Mouse (Mus musculus): Measurements from ENCODE around the gene Pdzd2. TPM values are rescaled to one million over a fixed set of nuclear protein-coding genes. Genes with fewer than 3 reads are reported as not detected.

The Pdzd2 gene
- polyA plus RNA-seq, 1 experiment, result 1.7 TPM

GRCm38 (mm10) chr15:12655959-12656662, 83.6 kb downstream of the Pdzd2 start:
- no peaks in the 10 kb centered on the region for H3K36me3 ChIP-seq (ENCODE audit: control insufficient read depth, insufficient read depth, low read length)
- H3K4me3 ChIP-seq (ENCODE audit: extremely low read depth, insufficient read depth, insufficient read length), result no peak overlapping the region
- 89% methylated on average over 6 of the region's 6 CpGs for WGBS
- TF ChIP-seq CTCF (IDR thresholded peaks at IDR 0.05; ENCODE audit: extremely low read depth, insufficient read depth, insufficient read length, insufficient replicate concordance) (no peak), POLR2A (IDR thresholded peaks at IDR 0.05; ENCODE audit: low read depth, low read length) (no peak)
- H3K27ac ChIP-seq (ENCODE audit: insufficient read depth, low read length), result no peak overlapping the region
- no peak for DNase-seq (ENCODE audit: low read depth in 1 of 2, low spot score in 2 of 2)
- no peaks in the 10 kb centered on the region for H3K4me1 ChIP-seq (ENCODE audit: control insufficient read depth, insufficient read depth, insufficient read length)
- no peaks in the 10 kb centered on the region for H3K27me3 ChIP-seq (ENCODE audit: control insufficient read depth, insufficient read depth, low read length)

GRCm38 (mm10) chr15:12655316-12655715, 84.4 kb downstream of the Pdzd2 start:
- no peak for TF ChIP-seq CTCF (IDR thresholded peaks at IDR 0.05; ENCODE audit: extremely low read depth, insufficient read depth, insufficient read length, insufficient replicate concordance)
- TF ChIP-seq POLR2A (IDR thresholded peaks at IDR 0.05; ENCODE audit: low read depth, low read length), result no peak
- H3K36me3 ChIP-seq (ENCODE audit: control insufficient read depth, insufficient read depth, low read length), result no peaks in the 10 kb centered on the region
- WGBS, result 92% methylated on average over 7 of the region's 7 CpGs

GRCm38 (mm10) chr15:12652336-12653031, 87.2 kb downstream of the Pdzd2 start:
- no peak for DNase-seq (ENCODE audit: low read depth in 1 of 2, low spot score in 2 of 2)
- Histone ChIP-seq H3K27ac (ENCODE audit: insufficient read depth, low read length) (no peak overlapping the region), H3K36me3 (ENCODE audit: control insufficient read depth, insufficient read depth, low read length) (no peaks in the 10 kb centered on the region), H3K4me3 (ENCODE audit: extremely low read depth, insufficient read depth, insufficient read length) (no peak overlapping the region), H3K4me1 (ENCODE audit: control insufficient read depth, insufficient read depth, insufficient read length) (no peaks in the 10 kb centered on the region), H3K27me3 (ENCODE audit: control insufficient read depth, insufficient read depth, low read length) (no peaks in the 10 kb centered on the region)
- 90% methylated on average over 15 of the region's 15 CpGs for WGBS
- TF ChIP-seq POLR2A (IDR thresholded peaks at IDR 0.05; ENCODE audit: low read depth, low read length) (no peak), CTCF (IDR thresholded peaks at IDR 0.05; ENCODE audit: extremely low read depth, insufficient read depth, insufficient read length, insufficient replicate concordance) (no peak)

More at GRCm38 (mm10) chr15:12655316-12655715, 84.4 kb downstream of the Pdzd2 start:
- H3K4me3 ChIP-seq (ENCODE audit: extremely low read depth, insufficient read depth, insufficient read length), result no peak overlapping the region
- H3K27me3 ChIP-seq (ENCODE audit: control insufficient read depth, insufficient read depth, low read length), result no peaks in the 10 kb centered on the region
- no peaks in the 10 kb centered on the region for H3K4me1 ChIP-seq (ENCODE audit: control insufficient read depth, insufficient read depth, insufficient read length)
- no peak for DNase-seq (ENCODE audit: low read depth in 1 of 2, low spot score in 2 of 2)
- no peak overlapping the region for H3K27ac ChIP-seq (ENCODE audit: insufficient read depth, low read length)

GRCm38 (mm10) chr15:12650236-12650635, 89.5 kb downstream of the Pdzd2 start:
- no peak overlapping the region for H3K4me3 ChIP-seq (ENCODE audit: extremely low read depth, insufficient read depth, insufficient read length)
- H3K27ac ChIP-seq (ENCODE audit: insufficient read depth, low read length), result no peak overlapping the region
- H3K4me1 ChIP-seq (ENCODE audit: control insufficient read depth, insufficient read depth, insufficient read length), result no peaks in the 10 kb centered on the region
- DNase-seq (ENCODE audit: low read depth in 1 of 2, low spot score in 2 of 2), result no peak
- TF ChIP-seq POLR2A (IDR thresholded peaks at IDR 0.05; ENCODE audit: low read depth, low read length) (no peak), CTCF (IDR thresholded peaks at IDR 0.05; ENCODE audit: extremely low read depth, insufficient read depth, insufficient read length, insufficient replicate concordance) (no peak)
- no peaks in the 10 kb centered on the region for H3K27me3 ChIP-seq (ENCODE audit: control insufficient read depth, insufficient read depth, low read length)
- no peaks in the 10 kb centered on the region for H3K36me3 ChIP-seq (ENCODE audit: control insufficient read depth, insufficient read depth, low read length)
- WGBS, result 83% methylated on average over 3 of the region's 3 CpGs

DNA sequence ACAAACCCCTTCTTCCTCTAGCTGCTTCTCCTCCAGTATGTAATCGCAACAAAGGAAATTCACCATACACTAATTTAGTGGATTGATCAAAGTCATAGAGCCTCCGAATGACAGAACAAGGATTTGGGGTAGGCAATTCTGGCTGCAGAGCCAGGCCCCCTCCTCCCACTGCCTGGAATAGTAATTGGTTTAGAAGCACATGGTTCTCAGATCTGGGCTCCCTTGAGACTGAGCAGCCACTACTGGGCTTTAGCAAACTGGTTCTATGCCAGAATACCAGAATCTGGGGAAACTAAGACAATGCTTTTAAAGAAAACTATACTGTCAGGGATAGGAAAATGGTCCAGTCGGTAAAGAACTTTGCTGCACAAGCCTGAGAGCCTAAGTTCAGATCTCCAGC, 90.0 kb downstream of the Pdzd2 start:
- TF ChIP-seq CTCF (IDR thresholded peaks at IDR 0.05; ENCODE audit: extremely low read depth, insufficient read depth, insufficient read length, insufficient replicate concordance) (no peak), POLR2A (IDR thresholded peaks at IDR 0.05; ENCODE audit: low read depth, low read length) (no peak)
- no peak overlapping the region for H3K27ac ChIP-seq (ENCODE audit: insufficient read depth, low read length)
- H3K4me1 ChIP-seq (ENCODE audit: control insufficient read depth, insufficient read depth, insufficient read length), result no peaks in the 10 kb centered on the region
- DNase-seq (ENCODE audit: low read depth in 1 of 2, low spot score in 2 of 2), result no peak
- H3K36me3 ChIP-seq (ENCODE audit: control insufficient read depth, insufficient read depth, low read length), result no peaks in the 10 kb centered on the region
- 89% methylated on average over 3 of the region's 3 CpGs for WGBS
- H3K27me3 ChIP-seq (ENCODE audit: control insufficient read depth, insufficient read depth, low read length), result no peaks in the 10 kb centered on the region
- no peak overlapping the region for H3K4me3 ChIP-seq (ENCODE audit: extremely low read depth, insufficient read depth, insufficient read length)

GRCm38 (mm10) chr15:12649131-12649530, 90.6 kb downstream of the Pdzd2 start:
- 78% methylated on average over 2 of the region's 2 CpGs for WGBS
- no peak overlapping the region for H3K4me3 ChIP-seq (ENCODE audit: extremely low read depth, insufficient read depth, insufficient read length)
- DNase-seq (ENCODE audit: low read depth in 1 of 2, low spot score in 2 of 2), result no peak
- no peaks in the 10 kb centered on the region for H3K36me3 ChIP-seq (ENCODE audit: control insufficient read depth, insufficient read depth, low read length)
- H3K27ac ChIP-seq (ENCODE audit: insufficient read depth, low read length), result no peak overlapping the region
- no peaks in the 10 kb centered on the region for H3K4me1 ChIP-seq (ENCODE audit: control insufficient read depth, insufficient read depth, insufficient read length)
- H3K27me3 ChIP-seq (ENCODE audit: control insufficient read depth, insufficient read depth, low read length), result no peaks in the 10 kb centered on the region
- TF ChIP-seq POLR2A (IDR thresholded peaks at IDR 0.05; ENCODE audit: low read depth, low read length) (no peak), CTCF (IDR thresholded peaks at IDR 0.05; ENCODE audit: extremely low read depth, insufficient read depth, insufficient read length, insufficient replicate concordance) (no peak)

- Histone ChIP-seq H3K4me1 (ENCODE audit: control insufficient read depth, insufficient read depth, insufficient read length) (no peaks in the 10 kb centered on the region), H3K27ac (ENCODE audit: insufficient read depth, low read length) (no peak overlapping the region), H3K4me3 (ENCODE audit: extremely low read depth, insufficient read depth, insufficient read length) (no peak overlapping the region), H3K27me3 (ENCODE audit: control insufficient read depth, insufficient read depth, low read length) (no peaks in the 10 kb centered on the region), H3K36me3 (ENCODE audit: control insufficient read depth, insufficient read depth, low read length) (no peaks in the 10 kb centered on the region)
- WGBS, result 85% methylated on average over 7 of the region's 7 CpGs
- no peak for DNase-seq (ENCODE audit: low read depth in 1 of 2, low spot score in 2 of 2)
- TF ChIP-seq POLR2A (IDR thresholded peaks at IDR 0.05; ENCODE audit: low read depth, low read length) (no peak), CTCF (IDR thresholded peaks at IDR 0.05; ENCODE audit: extremely low read depth, insufficient read depth, insufficient read length, insufficient replicate concordance) (no peak)
Observed at GRCm38 (mm10) chr15:12640755-12641154, 99.0 kb downstream of the Pdzd2 start.

All from spleen, adult 2 months (tissue).